Mouse (Mus musculus) heart, embryonic 13.5 days (tissue): ENCODE data around the gene Ccdc40. TPM values are rescaled to one million over a fixed set of nuclear protein-coding genes. Genes with fewer than 3 reads are reported as not detected.
A peak's percentile ranks its signal among the peaks of the same experiment; 100 is the strongest.

Source experiments
- ATAC-seq: fragments of 200-750 bp; cut with Nextera tagmentation; 2 replicates; pipeline ENCODE4 v1.8.0; 2017; ENCODE audit warnings: moderate TSS enrichment; ENCODE audit not compliant: insufficient number of reproducible peaks, low FRiP score, low TSS enrichment; ENCODE audit errors: extremely low read depth
- H3K27ac ChIP-seq: fragments of 300-500 bp; sonication (generic); replicated peaks from 2 replicates; pipeline ENCODE4 v1.5.1; 2015; ENCODE audit warnings: moderate library complexity, mild to moderate bottlenecking, inconsistent platforms
- H3K27me3 ChIP-seq: fragments of 300-500 bp; sonication (generic); replicated peaks from 2 replicates; pipeline ENCODE4 v1.6.1; 2015; ENCODE audit warnings: mild to moderate bottlenecking, inconsistent platforms
- H3K36me3 ChIP-seq: fragments of 300-500 bp; sonication (generic); 2 replicates; pipeline ENCODE4 v1.6.1; 2015; ENCODE audit warnings: mild to moderate bottlenecking, inconsistent platforms
- H3K4me1 ChIP-seq: fragments of 300-500 bp; sonication (generic); 2 replicates; pipeline ENCODE4 v1.6.1; 2015; ENCODE audit warnings: inconsistent platforms
- H3K4me2 ChIP-seq: fragments of 300-500 bp; sonication (generic); 2 replicates; pipeline ENCODE4 v1.6.1; 2015; ENCODE audit warnings: inconsistent platforms, mild to moderate bottlenecking, moderate library complexity
- H3K4me3 ChIP-seq: fragments of 300-500 bp; sonication (generic); 2 replicates; pipeline ENCODE4 v1.5.1; 2015; ENCODE audit warnings: moderate library complexity, mild to moderate bottlenecking, inconsistent platforms
- H3K9ac ChIP-seq: fragments of 300-500 bp; sonication (generic); 2 replicates; pipeline ENCODE4 v1.6.1; 2015; ENCODE audit warnings: inconsistent platforms, mild to moderate bottlenecking, moderate library complexity
- H3K9me3 ChIP-seq: fragments of 300-500 bp; sonication (generic); 2 replicates; pipeline ENCODE4 v1.6.1; 2016; ENCODE audit warnings: inconsistent platforms
- WGBS: fragments of 180-500 bp; shearing (Covaris S2); methylation state at CpG from one replicate; pipeline ENCODE4 v1.1.7; 2015; ENCODE audit warnings: mixed read lengths; 5-methylcytosine and 5-hydroxymethylcytosine counted together
- polyA plus RNA-seq: library from polyadenylated mRNA; unstranded; fragments of >200 nt; fragmentation: Nextera tagmentation; extraction: Ambion mirVana; gene quantifications from 2 replicates; pipeline ENCODE4 v1.2.1, GENCODE M21; 2015

Ccdc40 gene
- polyA plus RNA-seq, 1 experiment from 2014 or later: 3.1 TPM

DNA sequence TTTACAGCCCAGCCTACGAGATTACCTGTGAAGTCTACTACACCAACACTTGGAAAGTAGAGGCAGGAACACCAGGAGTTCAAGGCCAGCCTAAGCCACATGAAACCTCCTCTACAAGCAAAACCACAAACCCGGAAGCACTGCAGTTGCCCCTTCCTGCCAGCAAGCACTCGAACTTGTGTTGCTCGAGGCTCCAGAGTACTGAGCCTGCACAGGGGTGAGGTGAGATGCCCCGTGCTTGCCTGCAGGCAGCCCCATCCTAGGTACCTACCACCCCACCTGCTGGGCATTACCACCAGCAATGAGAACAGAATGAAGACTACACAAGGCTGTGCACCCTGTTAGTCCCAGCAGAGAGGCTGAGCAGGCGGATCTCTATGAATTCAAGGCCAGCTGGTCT lies 69.6 kb downstream of the Ccdc40 start:
- peaks cover 53% of the 10 kb centered on the region for H3K36me3 ChIP-seq
- peaks cover 14% of the 10 kb centered on the region; the same call in 1 of the 2 replicates for H3K27me3 ChIP-seq
- WGBS: 84% methylated on average over 6 of the region's 6 CpGs
- H3K9me3 ChIP-seq: no peaks in the 10 kb centered on the region
- peak overlapping the region; percentile 95; the same call in 1 of the 2 replicates for H3K9ac ChIP-seq
- H3K4me3 ChIP-seq: peak overlapping the region; percentile 92
- peak overlapping the region; percentile 90 for H3K4me2 ChIP-seq
- no peak for ATAC-seq
- no peak overlapping the region for H3K27ac ChIP-seq
- H3K4me1 ChIP-seq: peaks cover 22% of the 10 kb centered on the region

DNA sequence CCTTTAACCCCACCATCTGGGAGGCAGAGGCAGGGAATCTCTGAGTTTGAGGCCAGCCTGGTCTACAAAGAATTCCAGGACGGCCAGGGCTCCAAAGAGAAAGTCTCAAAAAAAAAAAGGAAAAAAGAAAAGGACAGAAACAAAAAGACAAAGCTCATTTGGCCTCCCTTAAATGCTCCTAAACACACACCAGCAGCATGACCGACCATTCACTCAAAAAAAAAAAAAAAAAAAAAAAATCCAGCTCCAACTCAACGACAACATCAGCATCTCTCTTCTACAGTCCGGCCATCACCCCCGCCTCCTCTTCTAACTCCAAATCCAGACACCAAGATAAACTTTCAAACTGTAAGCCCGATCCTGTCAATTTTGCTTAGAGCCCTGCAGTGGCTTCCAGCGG lies 70.5 kb downstream of the Ccdc40 start:
- Histone ChIP-seq H3K27me3 (peaks cover 23% of the 10 kb centered on the region), H3K4me1 (peaks cover 22% of the 10 kb centered on the region)
- 6% methylated on average over 7 of the region's 7 CpGs for WGBS

DNA sequence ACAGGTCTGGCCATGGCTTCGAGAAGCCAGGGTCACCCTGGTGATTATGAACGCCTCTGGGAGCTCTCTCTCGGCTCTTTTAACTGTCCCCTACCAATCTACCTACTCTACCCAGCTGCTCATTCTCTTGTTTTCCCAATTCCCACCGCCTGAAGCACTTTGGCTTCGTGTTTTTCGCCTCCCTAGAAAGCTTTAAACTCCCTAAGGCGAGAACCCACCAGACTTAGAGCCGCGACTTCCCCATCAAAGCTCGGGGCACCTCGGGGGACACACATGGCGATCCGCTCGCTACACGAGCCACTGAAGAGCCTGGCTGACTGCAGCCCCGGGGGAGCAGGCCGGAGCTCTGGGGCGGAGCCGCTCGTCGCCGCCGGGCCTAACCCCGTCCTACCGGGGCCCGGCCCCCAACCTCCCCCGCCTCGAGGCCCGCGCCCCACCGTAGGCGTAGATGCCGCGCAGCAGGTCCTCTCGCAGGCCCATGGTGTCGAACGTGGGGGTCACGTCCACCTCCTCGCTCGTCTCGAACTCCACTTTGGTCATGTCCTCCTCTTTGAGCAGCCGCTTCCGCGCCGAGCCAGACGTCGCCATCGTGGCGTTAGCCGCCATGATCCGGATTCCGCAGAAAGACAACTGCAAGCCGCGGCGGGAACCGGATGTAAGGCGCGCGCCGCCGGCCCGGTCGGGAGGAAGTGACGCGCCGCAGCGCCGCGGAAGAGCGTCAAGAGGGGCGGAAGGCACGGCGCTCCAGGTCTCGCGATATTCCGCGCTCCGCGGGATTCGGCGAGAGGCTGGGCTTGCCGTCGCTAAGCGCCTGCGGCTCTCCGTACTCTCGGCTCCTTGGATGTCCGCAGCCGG lies 71.2 kb downstream of the Ccdc40 start, which contains the start of gene Eif4a3:
Gene Eif4a3 (minus strand): TSS at position 699 of the 855 bp plus-strand sequence.
- peaks cover 37% of the 10 kb centered on the region for H3K36me3 ChIP-seq
- peak within 1 kb of the TSS; percentile 92 for H3K4me3 ChIP-seq
- H3K27ac ChIP-seq: peak within 1 kb of the TSS; percentile 85
- H3K9ac ChIP-seq: peak within 1 kb of the TSS; percentile 95
- ATAC-seq: peak; percentile 84
- H3K9me3 ChIP-seq: no peaks in the 10 kb centered on the region
- WGBS: under 1% methylated on average over 89 of the region's 89 CpGs
- H3K4me2 ChIP-seq: peak within 1 kb of the TSS; percentile 90
- peaks cover 30% of the 10 kb centered on the region for H3K27me3 ChIP-seq
- H3K4me1 ChIP-seq: peaks cover 22% of the 10 kb centered on the region

More for the DNA sequence above, 70.5 kb downstream of the Ccdc40 start:
- H3K4me3 ChIP-seq: peak overlapping the region; percentile 92
- peak overlapping the region; percentile 95 for H3K9ac ChIP-seq
- no peaks in the 10 kb centered on the region for H3K9me3 ChIP-seq
- H3K4me2 ChIP-seq: peak overlapping the region; percentile 90
- no peak for ATAC-seq
- peaks cover 44% of the 10 kb centered on the region for H3K36me3 ChIP-seq
- H3K27ac ChIP-seq: peak overlapping the region; percentile 85

DNA sequence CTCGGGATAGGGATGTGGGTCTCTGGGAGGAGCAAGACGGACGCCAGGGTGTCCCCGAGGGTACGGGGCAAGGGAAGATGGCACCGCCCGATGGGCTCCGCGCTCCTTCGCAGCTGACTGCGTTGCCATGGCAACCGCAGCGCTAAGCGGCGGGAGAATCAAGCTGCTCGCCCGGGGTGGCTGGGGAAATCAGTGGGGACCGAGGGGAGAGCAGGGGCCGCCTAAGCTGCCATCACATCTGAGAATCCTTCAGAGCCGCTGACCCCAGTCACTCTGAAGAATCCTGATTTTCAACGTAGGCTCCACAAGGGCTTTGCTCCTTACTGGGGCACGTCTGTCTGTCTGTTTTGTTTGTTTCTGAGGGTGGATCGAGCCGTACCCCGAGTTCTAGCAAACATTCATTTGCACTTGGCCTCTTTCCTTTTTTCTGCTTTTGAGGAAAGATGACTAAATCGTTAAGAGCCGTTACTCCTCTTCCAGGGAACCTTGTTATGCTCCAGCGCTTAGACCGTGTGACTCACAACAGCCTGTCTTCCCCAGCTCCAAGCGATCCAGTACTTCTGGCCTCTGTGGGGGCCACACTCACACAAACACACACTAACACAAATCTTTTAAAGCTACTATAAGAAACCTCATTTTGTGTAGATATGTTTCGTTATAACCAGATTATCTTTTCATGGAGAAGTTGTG lies 72.0 kb downstream of the Ccdc40 start:
- H3K36me3 ChIP-seq: peaks cover 29% of the 10 kb centered on the region
- peak overlapping the region; percentile 95 for H3K9ac ChIP-seq
- H3K27ac ChIP-seq: peak overlapping the region; percentile 85
- peak overlapping the region; percentile 90 for H3K4me2 ChIP-seq
- peaks cover 23% of the 10 kb centered on the region for H3K4me1 ChIP-seq
- peak overlapping the region; percentile 92 for H3K4me3 ChIP-seq
- no peak; the same call in 1 of the 2 replicates for ATAC-seq
- no peaks in the 10 kb centered on the region for H3K9me3 ChIP-seq
- H3K27me3 ChIP-seq: peaks cover 36% of the 10 kb centered on the region
- 1% methylated on average over 31 of the region's 31 CpGs for WGBS

DNA sequence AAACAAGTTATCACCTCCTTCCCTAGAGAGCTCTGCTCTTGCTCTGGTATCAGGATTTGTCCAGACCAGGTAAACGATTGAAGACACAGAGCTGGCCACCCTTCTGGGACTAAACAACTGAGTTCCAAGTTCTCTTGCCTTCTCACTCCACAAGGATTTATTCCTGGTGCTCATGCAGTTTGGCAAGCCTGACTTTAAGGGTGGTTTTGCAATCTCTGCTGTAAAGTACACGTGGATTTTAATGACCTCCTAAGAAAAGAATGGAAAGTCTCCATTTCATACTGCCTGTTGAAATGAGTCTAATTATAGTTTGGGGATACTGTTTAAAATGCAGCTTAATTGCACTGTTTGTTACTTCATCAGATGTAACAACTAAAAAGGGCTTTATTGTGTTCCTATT lies 72.6 kb downstream of the Ccdc40 start:
- Histone ChIP-seq H3K4me1 (peaks cover 29% of the 10 kb centered on the region), H3K4me3 (peak overlapping the region; percentile 92), H3K9me3 (no peaks in the 10 kb centered on the region), H3K9ac (peak overlapping the region; percentile 95), H3K36me3 (peaks cover 23% of the 10 kb centered on the region), H3K4me2 (peak overlapping the region; percentile 90), H3K27me3 (peaks cover 36% of the 10 kb centered on the region), H3K27ac (no peak overlapping the region)
- 22% methylated on average over 2 of the region's 2 CpGs for WGBS
- no peak for ATAC-seq

DNA sequence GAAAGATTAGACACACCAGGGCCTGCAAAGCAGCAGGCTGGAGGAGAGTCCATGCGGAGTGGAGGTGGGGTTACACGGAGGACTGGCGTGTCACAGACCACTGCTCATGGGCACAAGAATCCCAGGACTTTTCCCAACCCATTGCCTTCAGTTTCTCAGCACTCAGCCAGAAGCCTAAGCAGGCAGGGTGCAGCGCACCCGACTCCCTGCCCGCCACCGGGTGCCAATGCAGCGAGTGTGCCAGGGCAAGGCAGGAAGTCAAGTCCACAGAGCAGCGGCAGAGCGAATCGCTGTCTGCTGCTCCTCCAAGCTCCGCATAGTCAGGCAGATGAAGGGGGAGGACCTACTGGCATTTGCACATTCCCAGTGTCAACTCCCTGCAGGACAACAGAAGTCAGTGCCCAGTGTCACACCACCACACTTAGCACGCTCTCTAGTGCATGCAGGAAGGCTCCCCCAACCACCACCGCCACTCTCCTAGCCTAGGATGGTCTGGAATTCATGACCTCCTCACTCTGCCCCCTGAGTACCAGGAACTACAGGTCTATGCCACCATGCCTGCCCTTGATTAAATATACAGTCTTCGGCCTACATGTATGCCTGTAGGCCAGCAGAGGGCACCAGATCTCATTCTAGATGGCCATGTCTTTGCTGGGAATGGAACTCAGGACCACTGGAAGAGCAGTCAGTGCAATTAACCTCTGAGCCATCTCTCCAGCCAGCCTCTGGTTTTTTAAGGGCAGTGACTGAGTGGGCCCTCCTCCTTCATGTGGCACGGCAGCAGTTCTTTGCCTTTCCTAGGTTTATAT lies 76.7 kb downstream of the Ccdc40 start:
- Histone ChIP-seq H3K4me3 (no peak overlapping the region), H3K9ac (0 out of 2 replicates have a peak overlapping the region, but pooled peaks have one; percentile 19), H3K4me1 (peaks cover 36% of the 10 kb centered on the region), H3K27me3 (peaks cover 40% of the 10 kb centered on the region), H3K27ac (peak overlapping the region; percentile 88), H3K4me2 (no peak overlapping the region), H3K36me3 (no peaks in the 10 kb centered on the region), H3K9me3 (no peaks in the 10 kb centered on the region)
- ATAC-seq: no peak; the same call in 1 of the 2 replicates
- 42% methylated on average over 16 of the region's 16 CpGs for WGBS

DNA sequence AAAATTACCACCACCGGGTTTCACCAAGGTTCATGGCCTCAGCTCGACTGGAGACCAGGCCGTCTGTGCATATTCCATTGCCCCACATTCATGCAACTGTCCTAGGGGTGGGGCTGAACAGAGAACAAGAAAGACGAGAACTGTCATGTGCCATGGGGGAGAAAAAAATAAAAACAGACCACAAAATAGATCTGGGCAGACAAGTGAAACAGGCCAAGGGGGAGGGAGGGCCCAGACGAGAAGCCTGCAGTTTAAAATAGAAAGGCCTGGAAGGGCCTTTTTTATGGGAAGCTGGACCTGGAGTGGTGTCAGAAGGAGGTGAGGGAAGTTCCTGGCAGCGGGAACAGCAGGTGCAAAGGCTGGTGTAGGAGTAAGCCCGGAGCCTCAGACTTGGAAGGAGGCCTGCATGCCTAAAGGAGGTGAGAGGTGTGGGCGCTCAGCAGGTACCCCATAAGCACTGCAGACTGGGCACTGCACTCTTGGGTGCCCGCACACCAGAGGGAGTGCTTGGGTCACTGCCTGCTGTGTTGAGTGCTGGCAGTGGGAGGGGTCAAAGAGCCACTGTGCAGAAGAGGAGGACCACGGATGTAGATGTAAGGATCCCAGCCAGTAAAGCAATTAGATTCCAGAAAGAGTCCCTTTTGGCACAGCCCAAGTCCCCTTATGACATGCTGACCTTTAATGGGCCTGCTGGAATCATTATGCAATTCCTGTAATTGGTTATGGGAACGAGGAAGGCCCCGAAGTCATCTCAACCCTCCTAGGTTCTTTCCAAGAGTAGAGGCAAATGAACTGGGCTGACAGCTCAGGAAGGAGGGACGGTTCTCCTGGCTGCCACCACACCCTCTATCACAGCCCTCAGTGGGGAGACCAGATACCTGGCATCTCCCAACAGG lies 78.6 kb downstream of the Ccdc40 start:
- no peak overlapping the region for H3K4me3 ChIP-seq
- H3K4me1 ChIP-seq: peaks cover 28% of the 10 kb centered on the region
- no peaks in the 10 kb centered on the region for H3K9me3 ChIP-seq
- peaks cover 49% of the 10 kb centered on the region for H3K27me3 ChIP-seq
- H3K36me3 ChIP-seq: no peaks in the 10 kb centered on the region
- H3K27ac ChIP-seq: peak overlapping the region; percentile 88
- 41% methylated on average over 13 of the region's 13 CpGs for WGBS
- no peak; the same call in 1 of the 2 replicates for ATAC-seq
- H3K9ac ChIP-seq: peak overlapping the region; percentile 40; the same call in 1 of the 2 replicates
- peak overlapping the region; percentile 33 for H3K4me2 ChIP-seq

DNA sequence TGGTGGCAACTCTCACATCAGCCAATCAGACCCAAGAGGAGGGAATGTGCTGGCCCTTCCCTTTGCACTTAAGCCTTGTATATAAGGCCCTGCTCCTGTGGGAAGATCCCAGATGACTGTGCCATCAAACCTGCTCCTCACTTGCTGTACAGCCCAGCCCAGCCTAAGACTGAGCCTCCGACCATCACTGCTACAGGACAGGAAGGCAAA lies 79.2 kb downstream of the Ccdc40 start, which contains the start of gene Card14:
Gene Card14 (plus strand): TSS at position 111 of the 210 bp plus-strand sequence.
- Histone ChIP-seq H3K4me1 (peaks cover 28% of the 10 kb centered on the region), H3K4me3 (no peak within 1 kb of the TSS), H3K4me2 (peak within 1 kb of the TSS; percentile 33), H3K27me3 (peaks cover 46% of the 10 kb centered on the region), H3K27ac (peak within 1 kb of the TSS; percentile 88), H3K36me3 (no peaks in the 10 kb centered on the region), H3K9me3 (no peaks in the 10 kb centered on the region), H3K9ac (peak within 1 kb of the TSS; percentile 50)
- WGBS: 41% methylated on average over 1 of the region's 1 CpGs
- no peak for ATAC-seq

DNA sequence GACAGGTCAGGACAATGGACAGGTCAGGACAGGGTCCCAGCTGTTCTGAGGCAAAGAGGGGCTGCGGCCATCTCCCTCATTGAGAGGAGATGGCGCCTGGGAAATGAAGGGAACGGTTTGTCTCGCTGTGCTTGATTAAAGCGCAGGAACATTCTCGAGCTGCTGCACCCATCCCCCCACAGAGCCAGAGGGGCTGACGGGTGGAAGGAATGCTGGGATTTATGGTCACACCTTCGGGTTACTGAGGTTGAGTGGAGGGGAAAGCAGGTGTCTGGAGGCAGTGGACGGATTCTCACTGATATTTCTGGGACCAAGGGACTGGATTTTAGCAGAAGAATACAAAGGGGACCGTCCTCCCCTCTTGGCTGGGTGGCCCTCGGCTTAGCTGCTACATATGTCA lies 79.5 kb downstream of the Ccdc40 start:
- Histone ChIP-seq H3K4me1 (peaks cover 28% of the 10 kb centered on the region), H3K4me2 (no peak overlapping the region; the same call in 1 of the 2 replicates), H3K27me3 (peaks cover 42% of the 10 kb centered on the region), H3K36me3 (no peaks in the 10 kb centered on the region), H3K27ac (peak overlapping the region; percentile 88), H3K9ac (peak overlapping the region; percentile 50), H3K9me3 (no peaks in the 10 kb centered on the region), H3K4me3 (no peak overlapping the region)
- WGBS: 24% methylated on average over 11 of the region's 11 CpGs
- ATAC-seq: no peak

DNA sequence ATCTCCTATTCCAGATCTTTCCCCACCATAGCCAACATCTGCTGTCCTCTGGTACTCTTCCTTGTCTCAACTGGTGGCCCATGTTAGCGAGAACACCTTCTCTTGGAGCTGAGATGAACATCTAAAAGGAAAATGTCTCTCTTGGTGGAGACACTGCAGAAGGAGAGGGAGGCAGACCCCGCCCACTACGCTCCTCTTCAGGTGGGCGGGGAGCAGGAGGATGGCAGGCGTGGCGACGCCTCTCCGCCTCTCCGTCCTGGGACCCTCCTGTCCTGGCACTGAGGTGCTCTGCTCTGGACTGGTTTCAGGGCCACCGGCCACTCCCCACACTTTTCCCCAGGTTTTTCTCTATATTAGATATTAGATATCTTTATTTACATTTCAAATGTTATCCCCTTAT lies 82.2 kb downstream of the Ccdc40 start:
- 18% methylated on average over 10 of the region's 10 CpGs for WGBS
- Histone ChIP-seq H3K36me3 (no peaks in the 10 kb centered on the region), H3K27me3 (peaks cover 24% of the 10 kb centered on the region; the same call in 1 of the 2 replicates), H3K4me3 (no peak overlapping the region), H3K4me2 (no peak overlapping the region), H3K9ac (no peak overlapping the region), H3K4me1 (peaks cover 25% of the 10 kb centered on the region), H3K9me3 (no peaks in the 10 kb centered on the region), H3K27ac (no peak overlapping the region)
- ATAC-seq: no peak
